Mouse (Mus musculus) kidney, postnatal 14 days (tissue): Measurements from ENCODE around the gene Mgea5.

Experiments used
- DNase-seq: peaks from one replicate; pipeline ENCODE4 v3.0.0; 2022; ENCODE audit warnings: mixed read lengths

Gene Mgea5

DNA sequence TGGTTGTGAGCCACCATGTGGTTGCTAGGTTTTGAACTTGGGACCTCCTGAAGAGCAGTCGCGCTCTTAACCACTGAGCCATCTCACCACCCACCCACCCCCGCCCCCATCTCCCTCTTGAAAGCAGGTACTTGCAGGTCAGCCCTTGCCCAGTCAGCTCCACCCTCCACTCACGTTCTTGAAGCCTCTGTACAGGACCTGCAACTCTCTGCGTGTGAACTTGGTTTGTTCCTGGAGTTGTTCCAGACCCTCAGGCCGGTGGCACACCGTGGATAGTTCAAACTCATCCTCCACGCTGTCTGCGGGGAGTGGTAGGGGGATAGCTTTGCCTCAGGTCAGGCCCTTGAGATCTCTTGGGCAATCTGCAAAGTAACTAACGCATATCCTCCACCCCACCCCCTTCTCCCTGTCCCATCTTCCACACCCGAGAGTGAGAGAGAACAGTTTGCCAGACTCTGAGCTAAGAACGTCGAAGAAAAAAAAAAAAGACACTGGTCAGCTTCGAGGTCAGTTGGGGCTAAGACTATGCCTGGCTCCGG lies 11.8 kb upstream of the Mgea5 start:
- no peak for DNase-seq

DNA sequence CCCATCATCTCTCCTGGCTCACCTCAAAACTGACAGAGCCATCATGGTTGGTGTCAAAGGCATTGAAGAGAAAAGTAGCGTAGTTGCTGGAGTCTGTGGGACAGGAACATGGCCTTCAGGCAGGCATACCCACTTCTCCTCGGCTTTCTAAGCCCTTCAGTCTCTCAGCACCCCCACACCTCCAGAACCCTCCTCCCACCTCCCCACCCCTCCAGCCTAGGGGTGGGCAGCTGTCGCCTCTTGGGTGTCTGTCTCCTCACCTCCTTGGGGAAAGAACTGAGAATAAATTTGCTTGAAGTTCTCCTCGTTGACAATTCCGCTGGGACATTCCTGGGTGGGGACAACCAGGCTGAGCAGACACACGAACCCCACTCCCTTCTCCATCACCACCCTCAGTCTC lies 11.1 kb upstream of the Mgea5 start:
- DNase-seq = no peak

GRCm38 (mm10) chr19:45792404-45792803 lies 8.8 kb upstream of the Mgea5 start:
- no peak for DNase-seq

- no peak for DNase-seq
These were observed 6.5 kb upstream of the Mgea5 start for GRCm38 (mm10) chr19:45789888-45790874.

DNA sequence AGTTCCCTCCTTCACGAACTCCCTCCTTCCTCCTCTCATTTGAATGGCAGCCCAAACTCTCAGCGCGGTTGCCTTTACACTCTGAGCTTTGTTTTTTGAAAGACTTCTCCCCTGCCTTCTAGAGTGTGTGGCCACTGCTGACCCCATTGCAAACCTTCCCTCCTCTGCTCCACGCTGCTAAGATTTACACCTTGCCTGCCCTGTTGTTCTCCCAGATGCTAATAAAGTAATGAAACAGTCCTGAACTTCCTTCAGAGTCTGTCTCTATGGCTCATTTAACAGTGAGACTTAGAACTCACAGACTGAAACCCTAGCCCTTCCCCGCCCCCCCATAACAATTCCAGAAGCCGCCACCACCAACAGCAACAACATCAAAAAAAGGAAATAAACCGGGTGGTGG lies 5.7 kb upstream of the Mgea5 start:
- DNase-seq = no peak

- no peak for DNase-seq
These were observed 4.7 kb upstream of the Mgea5 start for GRCm38 (mm10) chr19:45788337-45788736.

DNA sequence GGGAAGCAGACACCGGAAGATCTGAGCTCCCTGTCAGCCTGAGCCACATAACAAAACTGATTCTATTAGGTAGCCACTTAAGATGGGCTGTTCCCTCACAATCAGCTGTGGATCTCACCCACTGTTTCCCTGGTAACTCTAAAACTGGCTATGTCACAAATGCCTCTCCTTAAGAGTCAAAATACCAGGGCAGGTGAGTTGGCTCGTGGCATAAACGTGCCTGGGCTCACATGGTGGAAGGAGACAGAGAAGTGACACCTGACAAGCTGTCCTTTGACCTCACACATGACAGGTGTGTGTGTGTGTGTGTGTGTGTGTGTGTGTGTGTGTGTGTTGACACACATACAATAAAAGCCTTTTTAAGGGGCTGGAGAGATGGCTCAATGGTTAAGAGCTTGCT lies 3.8 kb upstream of the Mgea5 start:
- no peak for DNase-seq

DNA sequence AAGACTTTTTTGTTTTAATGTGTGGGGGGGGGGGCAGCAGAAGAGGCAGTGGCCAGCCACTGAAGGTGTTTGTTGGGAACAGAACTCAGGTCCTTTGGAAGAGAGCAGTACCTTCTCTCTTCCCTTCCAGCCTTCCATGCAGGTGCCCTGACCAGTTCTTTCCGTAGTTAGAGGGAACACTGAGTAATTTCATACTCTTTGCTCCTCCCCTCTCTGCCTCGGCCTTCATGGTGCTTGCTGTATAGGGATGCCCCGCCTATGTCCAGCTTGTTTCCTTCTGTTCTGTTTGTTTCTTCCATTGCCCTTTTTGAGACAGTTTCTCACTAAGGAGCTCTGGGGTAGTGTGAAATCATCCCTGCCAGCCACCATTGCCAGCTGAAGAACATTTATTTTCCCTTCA lies 1.8 kb upstream of the Mgea5 start:
- DNase-seq = no peak

DNA sequence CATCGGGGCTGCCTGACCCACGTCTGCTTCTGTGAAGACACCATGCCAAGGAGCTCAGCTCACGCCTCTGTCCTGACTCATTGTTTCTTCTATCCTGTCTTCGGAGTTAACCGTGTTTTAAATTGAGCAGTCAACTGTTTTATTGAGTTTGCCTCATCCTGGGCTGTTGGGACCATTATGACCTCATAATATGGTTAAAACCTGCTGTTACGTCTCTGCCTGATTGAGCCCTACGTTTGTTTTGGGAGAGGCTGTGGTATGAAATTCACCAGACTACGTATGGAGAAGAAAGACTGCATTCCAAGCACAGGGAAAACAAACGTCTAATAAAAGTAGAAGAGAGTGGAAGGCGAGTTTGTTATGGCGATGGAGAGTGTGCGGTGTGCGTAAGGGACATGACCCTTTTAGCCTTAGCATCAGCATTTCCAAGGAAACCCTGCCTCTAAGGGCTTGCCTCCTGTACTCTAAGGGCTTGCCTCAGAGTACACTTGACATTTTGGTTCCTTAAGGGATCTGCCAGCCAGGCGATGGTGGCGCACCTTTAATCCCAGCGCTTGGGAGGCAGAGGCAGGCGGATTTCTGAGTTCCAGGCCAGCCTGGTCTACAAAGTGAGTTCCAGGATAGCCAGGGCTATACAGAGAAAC lies 418 bp upstream of the Mgea5 start:
- DNase-seq = no peak

DNA sequence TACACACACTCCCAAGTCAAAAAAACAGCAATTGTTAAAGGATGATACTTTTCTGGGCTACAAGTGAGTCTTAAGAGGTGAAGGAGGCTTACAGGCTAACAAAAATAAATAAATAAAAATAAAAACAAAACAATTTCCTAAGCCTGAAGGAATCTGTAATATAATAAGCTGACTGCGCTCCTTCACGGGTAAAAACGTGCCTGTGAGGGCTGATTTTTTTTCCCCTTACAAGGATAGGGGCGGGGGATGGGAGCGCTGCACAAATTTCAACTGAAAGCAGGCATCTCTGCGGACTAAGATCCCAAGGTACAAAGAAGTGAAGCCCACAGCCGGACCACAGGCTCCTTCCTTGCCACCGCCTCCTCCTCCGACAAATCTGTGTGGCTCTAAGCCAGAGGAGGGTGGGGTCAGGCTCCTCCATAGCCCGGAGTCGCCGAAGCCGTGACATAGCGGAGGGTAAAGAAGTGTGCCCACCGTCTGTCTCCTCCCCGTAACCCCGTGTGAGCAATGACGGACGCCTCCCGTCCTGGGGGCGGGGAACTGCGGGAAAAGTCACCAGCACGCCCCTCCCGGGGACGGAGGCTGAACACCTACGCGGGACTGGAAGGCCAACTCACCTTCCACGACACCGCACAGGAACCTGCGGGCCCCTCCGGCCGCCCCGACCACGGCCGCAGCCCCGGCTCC lies 1.2 kb downstream of the Mgea5 start:
- DNase-seq = peak; percentile 85

- DNase-seq = no peak
These were observed 2.0 kb downstream of the Mgea5 start for GRCm38 (mm10) chr19:45781676-45782075.

- DNase-seq = no peak
These were observed 3.2 kb downstream of the Mgea5 start for GRCm38 (mm10) chr19:45780350-45780915.

DNA sequence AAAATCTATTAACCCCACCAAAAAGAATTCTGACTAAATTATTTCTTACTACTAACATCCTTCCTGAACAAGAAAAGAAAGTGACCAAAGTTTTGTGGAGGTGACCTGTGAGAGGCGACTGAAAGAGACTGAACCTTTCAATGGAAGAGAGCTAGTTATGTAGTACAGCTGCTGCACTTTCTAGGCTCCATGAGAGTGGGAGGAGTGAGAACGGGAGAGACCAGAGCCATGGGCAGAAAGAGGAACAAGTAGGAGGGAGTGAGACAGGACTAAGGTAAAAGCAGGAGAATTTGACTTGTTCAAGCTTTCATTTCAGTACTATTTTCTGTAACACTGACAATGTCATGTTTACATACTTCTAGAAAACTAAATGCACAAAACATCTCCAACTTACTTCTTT lies 8.2 kb downstream of the Mgea5 start:
- no peak for DNase-seq

DNA sequence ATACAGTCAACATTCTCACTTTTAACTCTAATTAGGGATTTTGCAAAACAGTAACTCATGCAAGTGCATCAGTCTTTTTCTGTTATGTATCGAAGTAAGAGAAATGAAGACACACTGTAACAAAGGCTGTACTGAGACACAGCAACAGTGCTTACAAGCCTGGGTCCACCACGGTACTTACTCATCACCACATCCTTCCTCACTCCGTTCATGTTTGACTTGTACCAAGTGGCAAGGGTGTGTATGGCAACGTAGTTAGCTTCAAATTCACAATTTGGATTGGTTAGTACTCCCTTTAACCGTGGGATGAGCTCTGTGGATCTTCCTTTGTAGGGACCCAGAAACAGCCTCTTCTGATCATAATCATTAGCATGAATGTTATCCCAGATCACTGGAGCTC lies 12.1 kb downstream of the Mgea5 start:
- no peak for DNase-seq

DNA sequence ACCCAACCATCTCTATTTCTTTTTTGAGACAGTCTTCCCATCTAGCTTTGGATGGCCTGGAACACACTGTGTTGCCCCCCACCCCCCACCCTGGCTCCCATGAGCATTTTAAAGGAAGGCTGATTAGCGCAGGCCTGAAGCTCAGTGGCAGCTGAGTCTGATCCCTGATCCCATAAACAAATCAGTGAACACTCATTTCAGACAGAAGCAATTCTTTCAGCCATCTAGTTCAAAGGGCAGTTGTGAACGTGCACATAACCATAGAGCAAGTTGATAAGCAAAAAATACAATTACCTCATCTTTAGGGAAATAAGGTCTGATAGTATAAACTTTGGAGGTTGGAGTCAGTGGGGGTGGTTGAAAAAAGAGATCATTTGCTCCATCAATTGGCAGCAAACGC lies 22.8 kb downstream of the Mgea5 start:
- DNase-seq = no peak

- DNase-seq = no peak
These were observed 25.0 kb downstream of the Mgea5 start for GRCm38 (mm10) chr19:45758671-45759070.

DNA sequence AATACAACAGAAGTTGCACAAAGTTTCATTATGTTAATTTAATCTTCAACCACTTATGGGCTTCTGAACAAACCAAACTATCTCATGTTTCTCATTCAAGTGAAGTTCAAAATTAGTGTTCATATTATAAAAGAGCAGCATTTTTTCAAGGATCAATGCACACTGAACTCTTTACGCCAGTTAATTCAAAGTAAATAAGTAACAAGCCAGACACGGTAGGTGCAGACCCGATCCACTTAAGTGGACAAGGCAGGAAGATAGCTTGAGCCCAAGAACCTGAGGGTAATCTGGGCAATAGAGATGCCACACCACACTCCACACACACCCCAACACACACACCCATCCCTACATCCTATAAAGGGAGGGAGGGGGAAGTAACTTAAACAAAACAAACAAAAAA lies 30.1 kb downstream of the Mgea5 start:
- DNase-seq = no peak

- DNase-seq = no peak
These were observed 31.8 kb downstream of the Mgea5 start for GRCm38 (mm10) chr19:45751881-45752280.

- peak; percentile 91 for DNase-seq
These were observed 34.2 kb downstream of the Mgea5 start, which contains the start of gene Npm3 for GRCm38 (mm10) chr19:45749243-45750043. Gene Npm3 (minus strand): TSS chr19:45749591.

GRCm38 (mm10) chr19:45748691-45749242 lies 34.9 kb downstream of the Mgea5 start:
- no peak for DNase-seq

DNA sequence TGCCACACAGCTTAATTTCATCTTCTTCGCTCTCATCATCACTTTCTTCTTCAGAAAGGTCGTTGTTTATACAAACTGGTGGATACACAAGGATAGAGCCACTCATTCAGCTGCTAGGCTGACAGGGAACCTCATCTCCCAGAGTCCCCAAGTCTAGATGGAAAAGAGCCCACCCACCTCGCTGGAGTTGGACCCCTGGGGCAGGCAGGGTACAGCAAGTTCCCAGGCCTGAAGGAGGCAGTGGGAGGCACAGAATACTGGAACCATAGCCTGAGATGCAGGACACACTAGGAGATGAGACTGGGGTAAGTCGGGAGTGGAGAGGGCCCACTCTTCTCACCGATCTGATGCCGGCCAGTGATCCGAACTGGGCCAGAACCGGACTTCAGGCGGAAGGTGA lies 35.4 kb downstream of the Mgea5 start:
- no peak for DNase-seq
